Mouse (Mus musculus): ENCODE results near the gene Hoxd8. TPM values are rescaled to one million over a fixed set of nuclear protein-coding genes. Genes with fewer than 3 reads are reported as not detected.

Hoxd8 gene
- polyA plus RNA-seq, 1 experiment from 2014 or later: 3.7 TPM

- ATAC-seq (ENCODE audit: insufficient number of reproducible peaks, insufficient read depth, low FRiP score, low TSS enrichment, low read depth): no peak
- Histone ChIP-seq H3K36me3 (no peaks in the 10 kb centered on the region), H3K4me2 (no peak overlapping the region), H3K4me1 (peaks cover 22% of the 10 kb centered on the region), H3K9me3 (no peaks in the 10 kb centered on the region), H3K4me3 (no peak overlapping the region), H3K9ac (no peak overlapping the region), H3K27ac (no peak overlapping the region), H3K27me3 (peaks cover 100% of the 10 kb centered on the region)
- WGBS: 2% methylated on average over 21 of the region's 21 CpGs
Measured at GRCm38 (mm10) chr2:74680561-74681398, 23.6 kb upstream of the Hoxd8 start.

DNA sequence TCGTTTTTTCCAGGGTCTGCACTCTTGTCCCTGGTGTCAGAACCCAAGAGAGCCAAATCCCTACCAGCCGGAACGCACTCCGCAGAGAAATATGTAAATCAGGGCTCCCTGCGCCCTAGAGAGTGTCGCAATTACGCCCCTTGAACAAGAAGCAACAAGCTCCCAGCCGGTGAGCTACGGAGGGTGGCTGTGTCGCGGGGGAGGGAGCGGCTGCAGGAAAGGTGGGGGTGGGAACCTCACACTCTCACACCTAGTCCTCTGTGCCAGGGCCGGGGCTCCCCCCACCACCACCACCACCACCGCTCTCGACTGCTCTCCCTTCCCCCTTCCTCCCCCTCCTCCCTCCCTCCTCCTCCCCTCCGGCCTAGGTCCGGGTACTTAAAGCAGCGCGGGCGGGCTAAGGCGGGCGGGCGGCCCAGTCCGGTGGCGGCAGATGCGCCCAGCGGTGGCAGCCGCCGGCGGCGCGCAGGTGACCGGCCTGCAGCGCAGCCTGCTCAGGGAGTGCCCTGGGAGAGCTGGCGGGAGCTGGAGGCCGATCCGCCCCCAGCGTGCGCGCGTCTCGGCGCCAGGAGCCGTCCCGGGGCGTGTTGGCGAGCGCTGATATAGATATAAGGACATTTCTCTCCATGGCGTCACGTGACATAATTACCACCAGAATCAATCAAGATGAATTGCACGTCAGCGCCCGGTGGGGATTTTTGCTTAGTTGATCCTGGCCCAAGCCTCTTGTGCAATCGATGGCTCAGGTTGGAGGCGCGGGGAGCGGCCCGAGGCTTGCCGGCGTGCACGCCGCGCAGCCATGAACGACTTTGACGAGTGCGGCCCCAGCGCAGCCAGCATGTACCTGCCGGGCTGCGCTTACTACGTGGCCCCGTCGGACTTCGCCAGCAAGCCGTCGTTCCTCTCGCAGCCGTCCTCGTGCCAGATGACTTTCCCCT is 22.6 kb upstream of the Hoxd8 start:
- Histone ChIP-seq H3K9me3 (no peaks in the 10 kb centered on the region), H3K27ac (no peak overlapping the region), H3K36me3 (no peaks in the 10 kb centered on the region), H3K9ac (no peak overlapping the region), H3K4me3 (peak overlapping the region; percentile 26), H3K27me3 (peaks cover 98% of the 10 kb centered on the region), H3K4me1 (peaks cover 22% of the 10 kb centered on the region), H3K4me2 (peak overlapping the region; percentile 49)
- ATAC-seq (ENCODE audit: insufficient number of reproducible peaks, insufficient read depth, low FRiP score, low TSS enrichment, low read depth): no peak
- under 1% methylated on average over 76 of the region's 78 CpGs for WGBS

DNA sequence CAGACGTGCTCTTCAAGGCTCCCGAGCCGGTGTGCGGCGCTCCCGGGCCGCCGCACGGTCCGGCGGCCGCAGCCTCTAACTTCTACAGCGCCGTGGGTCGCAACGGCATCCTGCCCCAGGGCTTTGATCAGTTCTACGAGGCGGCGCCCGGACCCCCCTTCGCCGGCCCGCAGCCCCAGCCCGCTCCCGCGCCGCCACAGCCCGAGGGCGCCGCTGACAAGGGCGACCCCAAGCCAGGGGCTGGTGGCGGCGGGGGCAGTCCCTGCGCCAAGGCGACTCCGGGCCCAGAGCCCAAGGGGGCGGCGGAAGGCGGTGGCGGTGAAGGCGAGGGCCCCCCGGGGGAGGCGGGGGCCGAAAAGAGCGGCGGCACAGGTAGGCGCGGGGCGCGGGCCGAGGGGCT is 21.6 kb upstream of the Hoxd8 start:
- no peak overlapping the region for H3K9ac ChIP-seq
- no peak overlapping the region for H3K27ac ChIP-seq
- ATAC-seq (ENCODE audit: insufficient number of reproducible peaks, insufficient read depth, low FRiP score, low TSS enrichment, low read depth): no peak
- no peaks in the 10 kb centered on the region for H3K36me3 ChIP-seq
- H3K9me3 ChIP-seq: no peaks in the 10 kb centered on the region
- peak overlapping the region; percentile 49 for H3K4me2 ChIP-seq
- peaks cover 98% of the 10 kb centered on the region for H3K27me3 ChIP-seq
- peaks cover 22% of the 10 kb centered on the region for H3K4me1 ChIP-seq
- H3K4me3 ChIP-seq: peak overlapping the region; percentile 26
- under 1% methylated on average over 41 of the region's 51 CpGs for WGBS

DNA sequence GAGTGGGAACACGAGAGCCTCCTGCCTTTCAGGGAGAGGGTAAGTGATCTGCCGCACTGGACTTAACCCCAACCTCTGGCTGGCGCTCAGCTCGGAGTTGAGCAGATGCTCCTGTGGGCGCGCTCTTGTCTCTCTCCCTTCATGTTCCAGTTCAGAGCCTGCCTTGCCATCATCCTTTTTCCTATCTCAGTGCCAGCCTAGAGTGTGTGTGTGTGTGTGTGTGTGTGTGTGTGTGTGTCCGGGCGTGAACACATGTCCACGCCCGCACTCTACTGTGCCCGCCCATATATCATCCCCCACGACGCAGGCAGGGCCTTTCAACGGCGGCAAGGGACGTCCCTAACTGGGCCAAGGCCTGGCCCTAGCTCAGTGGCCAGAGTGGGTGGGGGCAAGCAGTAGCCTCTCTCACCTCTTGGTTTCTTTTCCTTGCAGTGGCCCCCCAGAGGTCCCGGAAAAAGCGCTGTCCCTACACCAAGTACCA is 20.9 kb upstream of the Hoxd8 start:
- peaks cover 98% of the 10 kb centered on the region for H3K27me3 ChIP-seq
- no peaks in the 10 kb centered on the region for H3K36me3 ChIP-seq
- no peak for ATAC-seq (ENCODE audit: insufficient number of reproducible peaks, insufficient read depth, low FRiP score, low TSS enrichment, low read depth)
- no peak overlapping the region for H3K4me2 ChIP-seq
- H3K4me3 ChIP-seq: no peak overlapping the region
- H3K4me1 ChIP-seq: peaks cover 22% of the 10 kb centered on the region
- no peaks in the 10 kb centered on the region for H3K9me3 ChIP-seq
- no peak overlapping the region for H3K9ac ChIP-seq
- 2% methylated on average over 18 of the region's 18 CpGs for WGBS
- no peak overlapping the region for H3K27ac ChIP-seq

- Histone ChIP-seq H3K9ac (no peak overlapping the region), H3K4me3 (no peak overlapping the region), H3K27ac (no peak overlapping the region), H3K36me3 (no peaks in the 10 kb centered on the region), H3K4me2 (no peak overlapping the region), H3K9me3 (no peaks in the 10 kb centered on the region), H3K27me3 (peaks cover 98% of the 10 kb centered on the region), H3K4me1 (peaks cover 22% of the 10 kb centered on the region)
- under 1% methylated on average over 12 of the region's 12 CpGs for WGBS
- no peak for ATAC-seq (ENCODE audit: insufficient number of reproducible peaks, insufficient read depth, low FRiP score, low TSS enrichment, low read depth)
Measured at GRCm38 (mm10) chr2:74684106-74684505, 20.3 kb upstream of the Hoxd8 start.

- Histone ChIP-seq H3K27me3 (peaks cover 98% of the 10 kb centered on the region), H3K4me3 (no peak overlapping the region), H3K27ac (no peak overlapping the region), H3K4me2 (no peak overlapping the region), H3K9me3 (no peaks in the 10 kb centered on the region), H3K4me1 (peaks cover 15% of the 10 kb centered on the region), H3K9ac (no peak overlapping the region), H3K36me3 (no peaks in the 10 kb centered on the region)
- WGBS: 8% methylated on average over 4 of the region's 4 CpGs
- ATAC-seq (ENCODE audit: insufficient number of reproducible peaks, insufficient read depth, low FRiP score, low TSS enrichment, low read depth): no peak
Measured at GRCm38 (mm10) chr2:74685059-74685603, 19.3 kb upstream of the Hoxd8 start.

- Histone ChIP-seq H3K4me3 (no peak overlapping the region), H3K27ac (no peak overlapping the region), H3K36me3 (no peaks in the 10 kb centered on the region), H3K4me2 (no peak overlapping the region), H3K9ac (no peak overlapping the region), H3K27me3 (peaks cover 94% of the 10 kb centered on the region), H3K4me1 (peaks cover 15% of the 10 kb centered on the region), H3K9me3 (no peaks in the 10 kb centered on the region)
- 4% methylated on average over 17 of the region's 17 CpGs for WGBS
- no peak for ATAC-seq (ENCODE audit: insufficient number of reproducible peaks, insufficient read depth, low FRiP score, low TSS enrichment, low read depth)
Measured at GRCm38 (mm10) chr2:74686301-74686987, 18.0 kb upstream of the Hoxd8 start.

- Histone ChIP-seq H3K9ac (no peak overlapping the region), H3K27ac (no peak overlapping the region), H3K27me3 (peaks cover 94% of the 10 kb centered on the region), H3K36me3 (no peaks in the 10 kb centered on the region), H3K4me2 (no peak overlapping the region), H3K4me3 (no peak overlapping the region), H3K9me3 (no peaks in the 10 kb centered on the region), H3K4me1 (peaks cover 9% of the 10 kb centered on the region)
- WGBS: under 1% methylated on average over 27 of the region's 27 CpGs
- ATAC-seq (ENCODE audit: insufficient number of reproducible peaks, insufficient read depth, low FRiP score, low TSS enrichment, low read depth): no peak
Measured at GRCm38 (mm10) chr2:74686988-74687697, 17.3 kb upstream of the Hoxd8 start.

GRCm38 (mm10) chr2:74687698-74688555 is 16.5 kb upstream of the Hoxd8 start:
- Histone ChIP-seq H3K9ac (no peak overlapping the region), H3K27me3 (peaks cover 94% of the 10 kb centered on the region), H3K9me3 (no peaks in the 10 kb centered on the region), H3K36me3 (no peaks in the 10 kb centered on the region), H3K4me2 (no peak overlapping the region), H3K4me1 (peaks cover 2% of the 10 kb centered on the region), H3K27ac (no peak overlapping the region), H3K4me3 (no peak overlapping the region)
- WGBS: under 1% methylated on average over 31 of the region's 31 CpGs
- no peak for ATAC-seq (ENCODE audit: insufficient number of reproducible peaks, insufficient read depth, low FRiP score, low TSS enrichment, low read depth)
